Mouse (Mus musculus) C2C12 (cell line): ENCODE data around the gene Ly86.

Experiments used
- CEBPB ChIP-seq: IDR thresholded peaks from one replicate; pipeline ENCODE4 v1.6.1; 2011; ENCODE audit warnings: low read depth, mild to moderate bottlenecking, control low read depth, moderate library complexity
- CTCF ChIP-seq: IDR thresholded peaks from one replicate; pipeline ENCODE4 v1.5.1; 2011; ENCODE audit not compliant: control insufficient read depth, insufficient read depth, insufficient read length
- MAX ChIP-seq: IDR thresholded peaks from one replicate; pipeline ENCODE4 v1.6.1; 2011; ENCODE audit warnings: mild to moderate bottlenecking, control low read depth
- MYOD1 ChIP-seq: IDR thresholded peaks from one replicate; pipeline ENCODE4 v1.6.1; 2011; ENCODE audit warnings: low read depth; ENCODE audit not compliant: control insufficient read depth, insufficient read length

DNA sequence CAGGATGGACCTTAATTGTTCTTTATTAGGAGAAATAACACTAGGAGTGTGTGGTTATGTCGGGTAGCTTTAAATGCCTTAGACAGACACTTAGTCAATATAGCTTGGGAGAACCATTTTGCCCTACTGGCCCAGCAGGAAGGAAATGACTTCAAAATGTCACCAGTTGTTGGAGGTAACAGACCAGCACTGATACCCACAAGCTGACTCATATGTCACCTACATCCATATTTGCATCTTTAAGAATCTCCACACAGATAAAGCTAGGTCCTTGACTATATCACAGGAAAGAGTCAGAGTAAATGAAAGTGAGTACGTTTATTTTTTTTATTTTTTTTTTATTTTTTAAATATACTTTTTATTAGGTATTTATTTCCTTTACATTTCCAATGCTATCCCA, 58.7 kb downstream of the Ly86 start:
- TF ChIP-seq CTCF, result no peak
- TF ChIP-seq CEBPB, result no peak
- no peak for TF ChIP-seq MAX
- no peak for TF ChIP-seq MYOD1
